Mouse (Mus musculus): Measurements from ENCODE around the gene Olfr133. TPM values are rescaled to one million over a fixed set of nuclear protein-coding genes. Genes with fewer than 3 reads are reported as not detected.
"Not testable (repeated sequence)": the region's sequence is repeated elsewhere in the genome, so short reads cannot be mapped to it uniquely, and the experiment has no call there.

Olfr133 gene
- not detected for total RNA-seq (2021)
- long read RNA-seq = 0 reads

- no peak for DNase-seq (ENCODE audit: low spot score in 2 of 2)
These were observed at the start of gene Olfr133 for GRCm38 (mm10) chr17:38144981-38145380. Olfr133 (plus strand) TSS chr17:38145281.

GRCm38 (mm10) chr17:38124199-38124598 is 20.9 kb upstream of the Olfr133 start:
- DNase-seq (ENCODE audit: low spot score in 2 of 2) = not testable (repeated sequence)

GRCm38 (mm10) chr17:38125371-38125770 is 19.7 kb upstream of the Olfr133 start:
- not testable (repeated sequence) for DNase-seq (ENCODE audit: low spot score in 2 of 2)

GRCm38 (mm10) chr17:38134426-38134825 is 10.7 kb upstream of the Olfr133 start, which contains the start of gene Olfr132:
Olfr132 (minus strand) TSS chr17:38134526.
- DNase-seq (ENCODE audit: low spot score in 2 of 2) = no peak

GRCm38 (mm10) chr17:38171088-38171487 is 26.0 kb downstream of the Olfr133 start, which contains the start of gene Olfr134:
Olfr134 (plus strand) TSS chr17:38171388.
- no peak for DNase-seq (ENCODE audit: low spot score in 2 of 2)

Other genes starting within 250 kb of the Olfr133 start
- gene Olfr127, start 244.8 kb upstream of the Olfr133 start, total RNA-seq (2021) = not detected
- gene Olfr128, start 224.7 kb upstream of the Olfr133 start, total RNA-seq (2021) = not detected
- gene Olfr761, start 192.2 kb upstream of the Olfr133 start, total RNA-seq (2021) = not detected
- not detected for gene Olfr129, start 85.2 kb upstream of the Olfr133 start, total RNA-seq (2021)
- not detected for gene Olfr130, start 81.4 kb upstream of the Olfr133 start, total RNA-seq (2021)
- not detected for gene Olfr131, start 56.6 kb upstream of the Olfr133 start, total RNA-seq (2021)
- gene Olfr132, start 10.8 kb upstream of the Olfr133 start, total RNA-seq (2021) = not detected
- not detected for gene Olfr134, start 26.1 kb downstream of the Olfr133 start, total RNA-seq (2021)
- gene Olfr135, start 59.1 kb downstream of the Olfr133 start, total RNA-seq (2021) = not detected
- not detected for gene Olfr138, start 115.8 kb downstream of the Olfr133 start, total RNA-seq (2021)
- gene Olfr137, start 162.3 kb downstream of the Olfr133 start, total RNA-seq (2021) = not detected
- gene Olfr136, start 184.6 kb downstream of the Olfr133 start, total RNA-seq (2021) = not detected